Mouse (Mus musculus) brain, embryonic 14.5 days (tissue): ENCODE data around the gene Kank4. TPM values are rescaled to one million over a fixed set of nuclear protein-coding genes. Genes with fewer than 3 reads are reported as not detected.

ENCODE experiments used
- DNase-seq: peaks from one replicate; pipeline ENCODE4 v3.0.0-alpha.2; 2011; ENCODE audit warnings: low read depth
- CTCF ChIP-seq: fragments of 200-500 bp; IDR thresholded peaks from 2 replicates; pipeline ENCODE4 v1.5.1; 2012; ENCODE audit warnings: inconsistent platforms, mild to moderate bottlenecking, moderate library complexity, borderline replicate concordance; ENCODE audit not compliant: insufficient read depth, insufficient read length; ENCODE audit errors: extremely low read depth
- POLR2A ChIP-seq: fragments of 200-500 bp; IDR thresholded peaks from 2 replicates; pipeline ENCODE4 v1.6.1; 2012; ENCODE audit warnings: mild to moderate bottlenecking, inconsistent platforms, borderline replicate concordance; ENCODE audit not compliant: poor library complexity, insufficient read depth, insufficient read length, severe bottlenecking; ENCODE audit errors: extremely low read depth
- polyA plus RNA-seq: library from polyadenylated mRNA; depleted of rRNA; stranded (reverse); fragments of >200 nt; gene quantifications from 2 replicates; pipeline ENCODE4 v1.2.3, GENCODE M21; 2012

Gene Kank4
- polyA plus RNA-seq, 1 experiment = 3.2 TPM

DNA sequence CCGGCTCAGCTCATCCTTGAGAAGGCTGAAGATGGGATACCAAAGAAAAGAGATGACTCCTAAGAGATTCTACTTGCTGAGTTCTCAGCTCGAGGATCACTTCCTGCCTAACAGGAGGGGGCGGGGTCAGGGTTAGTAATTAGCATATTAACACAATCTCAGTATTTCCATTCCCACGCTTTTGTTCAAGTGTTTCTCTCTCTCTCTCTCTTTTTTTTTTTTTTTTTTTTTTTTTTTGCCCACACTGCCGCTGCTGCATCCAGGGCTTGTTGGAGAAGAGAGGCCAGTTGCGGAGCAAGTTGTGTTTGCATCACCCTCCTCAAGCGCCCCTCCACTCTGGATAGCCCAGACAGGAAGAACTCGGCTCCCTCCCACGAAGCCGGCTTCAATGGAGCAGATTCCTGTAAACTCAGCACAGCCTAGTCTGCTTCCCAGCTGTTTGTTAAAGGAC, 27.5 kb downstream of the Kank4 start:
- DNase-seq = peak; percentile 80

DNA sequence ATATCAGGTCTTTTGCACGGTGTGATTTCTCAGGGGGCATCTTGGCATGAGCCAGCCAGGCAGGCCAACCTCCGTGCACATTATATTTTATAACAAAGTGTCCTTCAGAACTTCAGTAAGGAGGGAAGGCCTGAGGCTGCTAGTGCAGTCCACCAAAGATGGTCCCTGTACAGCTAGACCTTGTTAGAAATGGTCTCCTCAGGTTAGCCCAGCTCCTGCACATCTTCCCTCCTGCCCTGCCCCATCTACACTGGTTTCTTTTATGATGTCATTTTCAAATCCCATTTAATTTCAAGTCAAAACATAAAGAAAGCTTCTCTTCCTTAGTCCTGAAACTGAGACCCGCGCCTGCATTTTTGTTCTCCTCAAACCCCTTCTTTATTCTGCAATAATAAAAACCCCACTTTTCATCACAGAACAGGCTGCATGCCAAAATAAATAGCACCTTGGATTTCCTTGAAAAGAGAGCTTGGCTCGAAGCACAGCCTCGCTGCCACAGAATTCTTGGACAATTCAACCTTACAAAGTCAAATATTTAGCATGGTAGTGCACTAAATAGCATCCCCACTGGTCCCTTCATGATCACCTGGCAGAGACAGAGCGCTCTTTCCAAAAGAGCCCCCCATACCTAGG, 28.1 kb downstream of the Kank4 start:
- TF ChIP-seq POLR2A = no peak
- no peak for TF ChIP-seq CTCF
- DNase-seq = peak; percentile 42

More for the DNA sequence above, 27.5 kb downstream of the Kank4 start:
- TF ChIP-seq POLR2A (no peak), CTCF (no peak)

DNA sequence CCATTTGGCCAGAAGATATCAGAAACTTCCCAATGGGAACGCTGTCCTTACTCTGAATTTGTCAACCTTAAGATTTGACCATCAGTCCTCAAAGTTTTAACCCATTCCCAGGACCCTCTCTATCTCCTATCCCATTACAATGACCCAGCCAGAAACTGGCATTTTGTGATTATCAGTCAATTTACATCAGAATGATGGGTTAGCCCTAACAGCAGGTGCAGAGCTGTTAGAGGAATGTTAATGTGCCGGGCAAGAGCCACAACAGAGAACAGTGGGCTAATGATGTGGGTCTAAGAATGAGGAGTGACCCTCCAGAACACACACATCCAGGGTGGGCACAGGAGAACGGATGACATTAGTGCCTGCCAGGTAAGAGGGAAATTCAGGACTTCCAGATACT, 31.1 kb downstream of the Kank4 start:
- DNase-seq = no peak

DNA sequence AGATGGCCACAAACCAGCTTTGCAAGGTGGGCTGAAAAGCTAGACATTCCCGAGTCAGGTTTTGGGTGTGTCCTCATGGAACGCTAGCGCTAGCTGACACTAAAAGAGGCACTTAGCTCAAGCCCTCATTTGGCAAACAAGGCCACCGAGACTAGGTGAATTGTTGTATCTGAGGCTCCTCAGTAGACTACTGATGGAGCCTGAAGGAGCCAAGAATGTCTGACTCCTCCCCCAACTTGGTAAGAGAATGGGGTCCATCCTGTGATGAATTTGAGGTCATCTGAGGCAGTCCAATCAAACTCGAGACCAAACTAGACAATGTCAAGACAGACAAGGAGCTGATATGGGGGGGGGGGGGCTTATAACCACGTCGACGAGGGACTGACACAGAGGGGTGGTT, 31.5 kb downstream of the Kank4 start:
- DNase-seq = no peak

More for the DNA sequence above, 31.1 kb downstream of the Kank4 start:
- no peak for TF ChIP-seq POLR2A
- TF ChIP-seq CTCF = no peak

DNA sequence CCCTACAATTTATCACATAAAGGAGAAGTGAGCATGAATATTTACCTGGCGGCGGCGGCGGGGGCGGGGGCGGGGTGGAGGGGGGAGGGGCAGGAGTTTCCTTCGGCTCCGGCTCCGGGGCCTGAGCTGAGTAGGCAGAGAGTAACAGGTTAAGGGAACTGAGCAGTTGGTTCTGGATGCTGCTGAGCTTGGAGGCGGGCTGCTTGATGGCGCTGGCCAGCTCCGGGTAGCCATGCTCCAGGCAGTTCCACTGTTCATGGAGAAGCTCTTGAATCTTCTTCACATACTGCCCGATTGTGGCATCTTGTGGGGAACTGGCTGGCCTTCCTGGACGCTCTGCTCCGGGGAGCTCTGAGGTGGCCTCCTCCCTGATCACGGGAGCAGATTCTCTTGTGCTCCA, 39.1 kb downstream of the Kank4 start:
- TF ChIP-seq POLR2A = no peak
- no peak for TF ChIP-seq CTCF
- no peak for DNase-seq

More for the DNA sequence above, 31.5 kb downstream of the Kank4 start:
- TF ChIP-seq CTCF (no peak), POLR2A (no peak)

DNA sequence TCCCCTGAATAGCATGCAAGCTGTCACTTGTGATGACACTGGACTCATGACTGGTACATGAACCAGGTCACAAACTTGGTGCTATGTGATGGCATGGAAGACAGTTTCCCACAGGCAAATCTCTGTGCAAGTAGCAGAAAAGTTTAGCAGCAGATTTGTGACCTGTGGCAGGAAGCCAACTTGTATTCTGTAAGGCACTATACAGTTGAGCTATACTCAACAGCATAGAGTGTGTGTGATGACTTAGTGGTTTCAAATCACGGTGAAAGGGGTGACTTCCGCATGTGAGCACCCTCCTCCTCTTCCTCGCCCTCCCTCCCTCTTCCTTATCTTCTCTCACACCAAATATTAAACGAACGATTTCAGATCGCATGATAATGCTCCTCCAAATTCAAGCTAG, 39.9 kb downstream of the Kank4 start:
- TF ChIP-seq POLR2A (no peak), CTCF (no peak)
- DNase-seq = no peak

DNA sequence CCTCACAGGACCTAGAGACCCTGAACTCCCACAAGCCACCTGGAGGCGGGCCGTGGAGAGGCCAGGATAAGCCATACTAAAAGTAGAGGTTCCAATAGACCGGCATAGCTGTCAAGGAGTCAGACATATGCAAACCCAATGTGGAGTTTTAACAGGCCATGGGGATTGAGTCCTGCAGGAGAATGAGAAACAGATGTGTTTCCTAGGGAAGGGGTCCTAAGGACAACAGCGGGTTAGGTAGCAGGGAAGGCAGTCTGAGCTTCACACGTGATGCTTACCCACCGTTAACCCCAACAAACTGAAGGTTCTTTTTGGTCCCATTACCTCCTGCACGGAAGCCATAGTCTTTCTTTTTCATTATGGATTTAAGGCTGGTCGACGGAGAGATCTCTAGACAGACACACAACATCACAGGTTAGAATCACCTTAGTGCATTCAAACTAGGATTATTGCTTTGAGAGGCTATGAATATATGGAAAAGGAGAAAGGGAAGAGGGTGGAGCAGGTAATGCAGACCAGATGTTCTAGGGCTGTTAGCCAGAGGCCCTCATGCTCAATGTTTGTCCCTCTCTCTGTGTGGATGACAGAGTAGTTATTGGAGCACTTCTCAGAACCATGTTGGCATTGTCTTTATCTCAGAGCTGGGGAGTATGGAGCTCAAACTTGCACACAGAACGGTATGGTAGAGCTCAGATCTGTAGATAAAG, 40.5 kb downstream of the Kank4 start:
- no peak for DNase-seq
- no peak for TF ChIP-seq POLR2A
- TF ChIP-seq CTCF = no peak

DNA sequence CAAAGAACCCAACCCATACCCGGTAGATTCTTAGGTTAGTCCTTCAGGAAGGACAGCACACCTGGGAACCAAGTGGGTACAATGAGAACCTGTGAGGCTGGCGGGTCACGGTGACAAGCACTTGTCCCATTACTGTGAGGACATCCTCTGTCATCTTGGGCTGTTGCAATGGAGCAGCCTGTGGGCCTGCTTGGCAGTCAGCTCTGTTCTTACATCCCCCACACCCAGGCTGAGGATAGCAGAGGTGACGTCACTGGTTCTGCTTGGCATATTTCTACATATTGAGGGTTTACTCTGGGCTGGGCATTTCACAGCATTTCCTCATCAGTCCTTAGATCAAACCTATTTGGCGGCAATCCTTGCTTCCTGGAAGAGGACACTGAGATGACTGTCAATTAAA, 43.6 kb downstream of the Kank4 start:
- TF ChIP-seq POLR2A = no peak
- no peak for TF ChIP-seq CTCF

DNA sequence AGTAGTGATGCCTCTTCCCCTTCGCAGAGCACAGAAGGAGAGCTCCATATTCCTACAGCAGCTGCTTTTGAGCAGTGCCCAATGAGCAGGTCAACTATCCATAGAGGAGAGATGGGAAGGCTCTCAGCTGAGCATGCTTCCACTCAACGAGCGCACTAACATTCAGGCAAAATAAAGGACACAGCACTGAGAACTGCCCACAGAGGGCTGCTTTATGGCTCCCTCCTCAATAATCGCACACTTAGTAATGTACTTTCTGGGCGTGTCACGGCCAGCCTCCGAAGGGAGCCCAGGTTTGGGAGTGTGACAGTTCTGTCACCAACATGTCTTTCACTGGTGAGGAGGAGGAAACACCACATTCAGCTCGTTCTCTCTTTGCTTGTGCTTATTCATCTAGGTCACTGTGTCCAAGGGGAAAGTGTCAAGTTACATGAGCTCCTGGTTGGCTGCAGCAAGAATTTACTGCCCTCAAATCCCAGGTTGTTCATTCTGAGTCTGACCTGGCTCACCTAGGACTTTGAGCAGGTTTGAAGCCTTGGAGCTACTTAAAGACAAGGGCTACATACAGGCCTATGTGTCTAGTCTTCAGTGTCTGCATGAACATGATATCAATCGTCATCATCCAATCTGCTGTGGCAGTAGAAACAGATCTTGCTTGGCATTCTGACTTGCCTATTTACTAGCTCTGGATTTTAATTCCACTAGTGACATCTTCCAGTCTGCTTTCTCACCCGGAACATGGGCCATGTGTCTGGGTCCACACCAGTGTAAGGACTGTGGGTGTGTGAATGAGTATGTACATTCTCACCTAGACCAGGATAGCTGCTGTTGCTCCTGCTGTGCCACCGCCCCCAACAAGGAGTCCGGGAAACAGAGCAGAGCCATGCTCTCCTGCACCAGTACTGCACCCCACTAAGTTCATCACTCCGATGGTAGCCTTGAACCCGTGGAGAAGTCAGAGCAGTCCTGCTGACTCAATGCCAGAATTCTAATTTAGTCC, 49.9 kb downstream of the Kank4 start:
- TF ChIP-seq CTCF (no peak), POLR2A (no peak)
- no peak for DNase-seq

More for the DNA sequence above, 43.6 kb downstream of the Kank4 start:
- no peak for DNase-seq

DNA sequence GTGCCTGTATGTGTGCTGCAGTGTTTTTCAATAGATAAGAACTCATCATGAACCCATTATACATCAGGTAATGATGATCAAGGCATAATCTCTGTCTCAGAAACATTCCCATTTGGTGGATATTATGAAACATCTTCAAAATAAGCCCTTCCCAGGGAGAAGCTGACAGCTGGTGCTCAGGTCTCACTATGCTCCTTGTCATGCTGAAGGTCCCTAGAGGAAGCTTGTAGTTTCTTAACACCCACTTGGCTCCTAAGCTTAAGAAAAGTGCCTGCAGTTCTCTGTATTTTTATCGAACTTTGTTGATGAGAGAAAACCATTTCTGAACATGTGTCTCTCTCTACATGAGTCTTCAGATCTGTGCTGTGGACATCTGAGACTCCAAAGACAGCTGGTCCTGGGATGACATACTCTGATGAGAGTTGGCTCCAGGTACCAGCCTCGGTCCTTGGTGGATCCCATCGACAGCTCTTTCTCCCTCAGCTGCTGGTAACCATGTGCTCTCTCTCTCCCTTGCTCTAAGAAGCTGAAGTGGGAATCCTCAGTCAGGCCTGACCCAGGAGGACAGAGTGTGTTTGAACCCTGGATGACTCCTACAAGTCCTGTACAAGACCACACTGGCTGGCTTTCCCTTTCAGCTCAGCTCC, 58.3 kb downstream of the Kank4 start:
- DNase-seq = no peak
- TF ChIP-seq CTCF (no peak), POLR2A (no peak)

DNA sequence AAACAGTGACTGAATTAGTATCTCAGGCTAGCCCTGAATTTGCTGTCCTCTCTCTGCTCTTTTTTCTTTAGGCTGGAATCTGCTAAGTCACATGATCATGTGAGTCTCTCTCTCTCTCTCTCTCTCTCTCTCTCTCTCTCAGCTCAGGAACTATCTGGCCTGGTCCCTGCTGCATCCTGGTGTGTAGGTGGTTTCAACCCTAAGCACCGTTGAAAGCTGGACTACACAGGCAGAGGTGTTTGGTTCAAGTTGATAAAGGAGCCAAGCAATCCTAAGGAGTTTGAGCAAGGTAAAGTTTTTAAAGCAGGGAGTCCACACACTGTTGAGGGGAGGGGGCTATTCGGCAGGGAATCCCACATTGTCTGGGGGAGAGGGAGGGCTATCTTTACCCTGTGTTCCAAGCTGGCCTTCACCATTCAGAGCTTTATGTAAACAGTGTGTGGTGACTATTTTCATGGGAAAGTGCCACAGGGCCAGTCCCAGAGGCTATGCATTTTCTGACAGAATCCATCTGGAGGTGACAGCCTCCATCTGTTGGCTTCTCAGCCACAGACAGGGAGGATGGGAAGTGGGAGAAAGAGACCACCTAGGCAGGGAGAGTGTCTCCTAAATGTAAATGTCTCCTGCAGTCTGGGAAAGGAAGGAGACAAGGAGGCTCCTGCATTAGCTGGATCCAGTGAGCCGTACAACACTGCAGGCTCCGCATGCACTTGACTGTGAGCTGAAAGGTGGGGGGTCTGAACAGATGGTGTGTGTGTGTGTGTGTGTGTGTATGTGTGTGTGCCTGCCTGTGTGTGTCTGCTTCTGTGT, 59.1 kb downstream of the Kank4 start:
- no peak for TF ChIP-seq CTCF
- no peak for TF ChIP-seq POLR2A
- DNase-seq = peak; percentile 88
